Mouse (Mus musculus) kidney, adult 2 months (tissue): ENCODE measurements around the gene Fam136a.

Experiments
- CTCF ChIP-seq: fragments of 200-500 bp; conservative IDR thresholded peaks from 2 replicates; pipeline ENCODE4 v1.5.1; 2011; ENCODE audit warnings: low read depth, mild to moderate bottlenecking, control low read depth, low read length, moderate library complexity, mixed read lengths; ENCODE audit not compliant: insufficient read depth, insufficient read length
- POLR2A ChIP-seq: fragments of 200-500 bp; IDR thresholded peaks from one replicate; pipeline ENCODE4 v1.6.1; 2011; ENCODE audit warnings: low read depth, low read length, control low read depth

DNA sequence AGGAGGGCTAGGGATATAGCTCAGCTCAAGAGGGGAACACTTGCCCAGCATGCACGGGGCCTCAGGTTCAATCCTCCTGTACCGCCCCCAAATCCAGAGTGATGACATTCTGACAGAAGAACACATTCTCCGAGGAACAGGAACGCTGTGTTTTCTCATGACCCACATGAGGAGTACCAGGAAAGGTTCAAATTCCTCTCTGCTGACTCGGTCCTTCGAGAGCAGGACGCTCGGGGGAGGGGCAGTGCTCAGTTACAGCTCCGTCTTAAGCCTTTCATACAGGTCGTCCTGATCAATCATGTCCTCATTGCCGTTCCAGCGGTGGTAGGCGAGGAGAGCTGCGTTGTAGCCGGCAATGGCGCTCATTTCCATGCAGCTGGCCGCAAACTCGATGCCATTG lies 23.0 kb downstream of the Fam136a start:
- TF ChIP-seq CTCF, result no peak
- no peak for TF ChIP-seq POLR2A
